Mouse (Mus musculus): ENCODE data around the gene Sirt3. TPM values are rescaled to one million over a fixed set of nuclear protein-coding genes. Genes with fewer than 3 reads are reported as not detected.

Sirt3 gene
- polyA plus RNA-seq, 1 experiment from 2014 or later, result 65.4 TPM

Other genes starting within 250 kb of the Sirt3 start
- not detected in 2 replicates for gene Olfr53, start 235.9 kb downstream of the Sirt3 start, polyA plus RNA-seq (2015; fragmentation: Nextera tagmentation; extraction: Ambion mirVana)
- not detected in 2 replicates for gene Olfr539, start 222.4 kb downstream of the Sirt3 start, polyA plus RNA-seq (2015; fragmentation: Nextera tagmentation; extraction: Ambion mirVana)
- not detected in 2 replicates for gene Olfr45, start 200.4 kb downstream of the Sirt3 start, polyA plus RNA-seq (2015; fragmentation: Nextera tagmentation; extraction: Ambion mirVana)
- gene Olfr541, start 185.0 kb downstream of the Sirt3 start, polyA plus RNA-seq (2015; fragmentation: Nextera tagmentation; extraction: Ambion mirVana), result not detected in 2 replicates
- gene Cyp2e1, start 118.6 kb downstream of the Sirt3 start, polyA plus RNA-seq (2015; fragmentation: Nextera tagmentation; extraction: Ambion mirVana), result not detected in 2 replicates
- 0.14 and 0.34 TPM in 2 replicates for gene Syce1, start 94.5 kb downstream of the Sirt3 start, polyA plus RNA-seq (2015; fragmentation: Nextera tagmentation; extraction: Ambion mirVana)
- gene Zfp941, start 60.1 kb downstream of the Sirt3 start, polyA plus RNA-seq (2015; fragmentation: Nextera tagmentation; extraction: Ambion mirVana), result 0.74 and 0.93 TPM in 2 replicates
- gene Urah, start 47.3 kb downstream of the Sirt3 start, polyA plus RNA-seq (2015; fragmentation: Nextera tagmentation; extraction: Ambion mirVana), result 1.0 and 1.1 TPM in 2 replicates
- gene Scgb1c1, start 36.8 kb downstream of the Sirt3 start, polyA plus RNA-seq (2015; fragmentation: Nextera tagmentation; extraction: Ambion mirVana), result 0.62 and 0.84 TPM in 2 replicates
- gene Odf3, start 34.5 kb downstream of the Sirt3 start, polyA plus RNA-seq (2015; fragmentation: Nextera tagmentation; extraction: Ambion mirVana), result not detected in 2 replicates
- gene Gm45785, start 26.0 kb downstream of the Sirt3 start, polyA plus RNA-seq (2015; fragmentation: Nextera tagmentation; extraction: Ambion mirVana), result not detected in 2 replicates
- 43.7 and 50.4 TPM in 2 replicates for gene Ric8a, start 25.4 kb downstream of the Sirt3 start, polyA plus RNA-seq (2015; fragmentation: Nextera tagmentation; extraction: Ambion mirVana)
- 31.6 and 39.5 TPM in 2 replicates for gene Bet1l, start 24.7 kb downstream of the Sirt3 start, polyA plus RNA-seq (2015; fragmentation: Nextera tagmentation; extraction: Ambion mirVana)
- gene Psmd13, start 341 bp downstream of the Sirt3 start, polyA plus RNA-seq (2015; fragmentation: Nextera tagmentation; extraction: Ambion mirVana), result 181 and 189 TPM in 2 replicates
- gene Cox8b, start 18.1 kb upstream of the Sirt3 start, polyA plus RNA-seq (2015; fragmentation: Nextera tagmentation; extraction: Ambion mirVana), result 467 and 515 TPM in 2 replicates
- 0.82 and 1.6 TPM in 2 replicates for gene Nlrp6, start 38.6 kb upstream of the Sirt3 start, polyA plus RNA-seq (2015; fragmentation: Nextera tagmentation; extraction: Ambion mirVana)
- gene Pgghg, start 59.1 kb upstream of the Sirt3 start, polyA plus RNA-seq (2015; fragmentation: Nextera tagmentation; extraction: Ambion mirVana), result 12.2 and 12.4 TPM in 2 replicates
- 1.3 and 1.6 TPM in 2 replicates for gene Ifitm5, start 68.0 kb upstream of the Sirt3 start, polyA plus RNA-seq (2015; fragmentation: Nextera tagmentation; extraction: Ambion mirVana)
- 0.66 TPM in 1 of 2 replicates, not detected in the other for gene Gm45717, start 73.6 kb upstream of the Sirt3 start, polyA plus RNA-seq (2015; fragmentation: Nextera tagmentation; extraction: Ambion mirVana)
- gene Ifitm2, start 73.7 kb upstream of the Sirt3 start, polyA plus RNA-seq (2015; fragmentation: Nextera tagmentation; extraction: Ambion mirVana), result 525 and 571 TPM in 2 replicates
- 24.0 and 34.8 TPM in 2 replicates for gene Ifitm1, start 84.9 kb upstream of the Sirt3 start, polyA plus RNA-seq (2015; fragmentation: Nextera tagmentation; extraction: Ambion mirVana)
- gene Ifitm3, start 128.5 kb upstream of the Sirt3 start, polyA plus RNA-seq (2015; fragmentation: Nextera tagmentation; extraction: Ambion mirVana), result 157 and 218 TPM in 2 replicates
- gene Ifitm6, start 135.6 kb upstream of the Sirt3 start, polyA plus RNA-seq (2015; fragmentation: Nextera tagmentation; extraction: Ambion mirVana), result 1.0 and 1.3 TPM in 2 replicates
- not detected in 2 replicates for gene Gm17387, start 146.8 kb upstream of the Sirt3 start, polyA plus RNA-seq (2015; fragmentation: Nextera tagmentation; extraction: Ambion mirVana)
- gene B4galnt4, start 178.8 kb upstream of the Sirt3 start, polyA plus RNA-seq (2015; fragmentation: Nextera tagmentation; extraction: Ambion mirVana), result 0.54 and 0.97 TPM in 2 replicates
- gene Pkp3, start 195.9 kb upstream of the Sirt3 start, polyA plus RNA-seq (2015; fragmentation: Nextera tagmentation; extraction: Ambion mirVana), result 4.1 and 5.2 TPM in 2 replicates
- 7.4 and 8.5 TPM in 2 replicates for gene Sigirr, start 218.3 kb upstream of the Sirt3 start, polyA plus RNA-seq (2015; fragmentation: Nextera tagmentation; extraction: Ambion mirVana)
- 0.49 and 1.00 TPM in 2 replicates for gene Ano9, start 235.5 kb upstream of the Sirt3 start, polyA plus RNA-seq (2015; fragmentation: Nextera tagmentation; extraction: Ambion mirVana)
- 56.1 and 63.9 TPM in 2 replicates for gene Ptdss2, start 240.1 kb upstream of the Sirt3 start, polyA plus RNA-seq (2015; fragmentation: Nextera tagmentation; extraction: Ambion mirVana)

Data from heart, embryonic 16.5 days (tissue).